Mouse (Mus musculus): ENCODE data around the gene Cdan1. TPM values are rescaled to one million over a fixed set of nuclear protein-coding genes. Genes with fewer than 3 reads are reported as not detected.

Cdan1 gene
- polyA plus RNA-seq, 1 experiment from 2014 or later, result 8.8 TPM

Other genes with a start within 250 kb of the Cdan1 start
- gene Haus2, start 240.7 kb downstream of the Cdan1 start, polyA plus RNA-seq (2014; fragmentation: Nextera tagmentation; extraction: Ambion mirVana), result 26.1 and 27.3 TPM in 2 replicates
- gene Lrrc57, start 240.6 kb downstream of the Cdan1 start, polyA plus RNA-seq (2014; fragmentation: Nextera tagmentation; extraction: Ambion mirVana), result 11.9 and 16.2 TPM in 2 replicates
- 6.2 and 6.8 TPM in 2 replicates for gene Stard9, start 221.0 kb downstream of the Cdan1 start, polyA plus RNA-seq (2014; fragmentation: Nextera tagmentation; extraction: Ambion mirVana)
- 4.5 and 4.9 TPM in 2 replicates for gene Ttbk2, start 476 bp upstream of the Cdan1 start, polyA plus RNA-seq (2014; fragmentation: Nextera tagmentation; extraction: Ambion mirVana)
- 22.3 and 23.5 TPM in 2 replicates for gene Ubr1, start 120.6 kb upstream of the Cdan1 start, polyA plus RNA-seq (2014; fragmentation: Nextera tagmentation; extraction: Ambion mirVana)
- gene Tmem62, start 126.9 kb upstream of the Cdan1 start, polyA plus RNA-seq (2014; fragmentation: Nextera tagmentation; extraction: Ambion mirVana), result 4.2 and 4.6 TPM in 2 replicates
- 36.0 and 38.3 TPM in 2 replicates for gene Ccndbp1, start 158.3 kb upstream of the Cdan1 start, polyA plus RNA-seq (2014; fragmentation: Nextera tagmentation; extraction: Ambion mirVana)
- gene Epb42, start 186.9 kb upstream of the Cdan1 start, polyA plus RNA-seq (2014; fragmentation: Nextera tagmentation; extraction: Ambion mirVana), result 1.3 and 1.7 TPM in 2 replicates
- 0.11 TPM in 1 of 2 replicates, not detected in the other for gene Tgm5, start 235.7 kb upstream of the Cdan1 start, polyA plus RNA-seq (2014; fragmentation: Nextera tagmentation; extraction: Ambion mirVana)

Data from intestine, embryonic 14.5 days (tissue).